Mouse (Mus musculus): Measurements from ENCODE around the gene Scn2b.

GRCm38 (mm10) chr9:45138191-45139032 lies 20.8 kb downstream of the Scn2b start, which contains the start of gene Scn4b:
- no peak for TF ChIP-seq CTCF (IDR thresholded peaks at IDR 0.05; ENCODE audit: low read depth)
- no peak for TF ChIP-seq EP300 (IDR thresholded peaks at IDR 0.05; ENCODE audit: low read depth)
